Mouse (Mus musculus) naive thymus-derived CD4-positive, alpha-beta T cell, adult 2 months (primary cell): ENCODE data around the gene Antxrl.

ENCODE experiments used
- DNase-seq: peaks from one replicate; pipeline ENCODE4 v3.0.0-alpha.2; 2011; ENCODE audit warnings: low read depth

The Antxrl gene

DNA sequence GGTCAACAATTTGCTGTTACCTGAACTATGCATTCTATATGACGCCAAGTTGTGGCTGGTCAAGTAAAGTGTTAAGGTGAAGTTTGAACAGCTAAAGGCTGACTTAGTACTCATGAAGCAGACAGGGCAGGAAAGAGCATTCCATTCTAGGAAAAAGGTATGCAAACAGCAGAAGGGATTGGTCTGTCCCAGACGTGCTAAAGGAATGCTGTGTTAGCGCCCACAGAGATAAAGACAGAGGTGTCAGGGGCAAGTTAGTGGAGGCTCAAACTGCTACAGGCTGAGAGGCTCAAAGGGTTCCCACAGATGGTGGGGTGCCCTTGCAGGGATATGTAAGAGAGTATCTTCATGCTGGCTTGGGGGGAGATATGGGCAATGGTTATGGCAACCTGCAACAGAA lies 51.3 kb downstream of the Antxrl start:
- no peak for DNase-seq

DNA sequence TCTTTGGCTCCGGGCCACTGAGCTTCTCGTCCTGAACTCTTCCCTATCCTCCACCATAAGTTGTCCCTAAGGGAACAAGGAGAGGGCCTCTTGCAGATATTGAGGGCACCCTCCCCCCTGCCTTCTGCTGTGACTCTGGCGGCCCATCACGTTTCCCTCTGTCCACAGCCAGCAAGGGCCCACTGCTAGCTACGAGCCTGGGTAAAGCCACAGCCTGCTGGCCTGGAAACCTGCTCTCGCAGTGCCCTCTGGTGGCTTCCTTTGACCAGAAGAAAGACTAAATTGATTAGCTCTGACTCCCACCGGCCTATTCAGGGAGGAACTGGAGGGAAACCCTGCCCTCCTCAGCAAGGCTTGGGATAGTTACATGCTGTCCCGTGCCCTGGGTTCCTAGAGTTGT lies 52.4 kb downstream of the Antxrl start:
- DNase-seq = no peak

DNA sequence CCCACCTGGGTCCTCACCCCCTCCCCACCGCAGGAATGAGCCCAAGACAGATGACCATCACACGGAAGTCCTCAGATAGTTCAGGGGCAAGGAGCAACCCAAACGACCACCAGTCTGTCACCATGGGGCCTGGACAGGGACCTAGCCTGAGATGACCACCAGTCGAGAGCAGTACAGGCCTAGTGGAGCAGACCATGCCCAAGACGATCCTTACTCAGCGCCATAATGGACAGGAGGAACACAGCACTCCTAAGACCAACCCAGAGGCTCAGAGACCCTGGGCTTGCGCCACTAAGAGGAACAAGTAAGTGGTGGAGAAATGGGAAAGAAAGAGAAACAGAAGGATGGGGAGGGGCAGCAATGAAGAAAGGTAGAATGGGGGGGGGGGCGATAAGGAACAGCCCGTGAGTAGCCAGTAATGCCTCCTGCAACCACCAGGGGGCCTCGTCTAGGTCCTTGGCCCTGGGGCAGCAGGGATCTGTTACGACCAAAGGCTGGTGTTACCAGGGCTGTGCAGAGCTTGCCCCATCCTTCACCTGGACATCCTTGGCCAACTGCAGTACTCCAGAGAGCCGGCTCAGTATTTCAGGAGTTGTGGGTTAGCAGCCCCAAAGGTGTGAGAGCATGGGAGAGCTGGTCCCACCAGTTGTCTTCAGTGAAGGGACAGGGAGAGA lies 54.0 kb downstream of the Antxrl start:
- no peak for DNase-seq

DNA sequence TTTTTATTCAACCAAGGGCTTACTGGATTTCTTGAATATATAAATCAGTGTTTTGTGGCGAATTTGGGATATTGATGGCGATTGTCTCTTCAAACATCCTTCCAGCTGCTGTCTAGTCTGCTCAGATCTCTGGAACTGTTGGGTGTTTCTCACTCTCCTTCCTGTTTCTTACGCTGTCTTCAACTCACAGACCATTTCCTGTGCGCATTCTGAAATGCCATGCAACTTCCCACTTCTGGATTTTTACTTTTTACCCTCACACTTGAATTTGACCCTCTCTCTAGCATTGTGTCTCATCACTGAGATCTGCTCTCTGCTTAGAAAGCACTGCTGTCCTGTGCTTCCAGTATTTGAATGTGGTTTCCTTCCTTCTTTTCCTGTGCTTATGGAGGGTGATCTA lies 55.1 kb downstream of the Antxrl start:
- no peak for DNase-seq

DNA sequence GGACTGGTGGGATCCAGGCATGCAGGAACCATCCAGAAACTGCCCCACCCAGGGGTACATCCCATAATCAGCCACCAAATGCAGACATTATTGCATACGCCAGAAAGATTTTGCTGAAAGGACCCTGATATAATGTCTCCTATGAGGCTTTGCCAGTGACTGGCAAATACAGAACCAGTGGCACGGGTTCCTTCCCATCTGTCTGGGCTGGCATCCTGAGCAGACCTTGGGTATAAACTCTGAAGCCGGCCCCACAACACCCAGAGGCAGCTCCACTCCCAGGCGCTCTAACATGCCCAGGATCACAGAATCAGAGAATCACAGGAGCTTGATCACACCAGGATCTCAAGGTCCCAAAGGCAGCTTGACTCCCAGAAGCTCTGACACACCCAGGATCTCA lies 61.8 kb downstream of the Antxrl start:
- DNase-seq = no peak

DNA sequence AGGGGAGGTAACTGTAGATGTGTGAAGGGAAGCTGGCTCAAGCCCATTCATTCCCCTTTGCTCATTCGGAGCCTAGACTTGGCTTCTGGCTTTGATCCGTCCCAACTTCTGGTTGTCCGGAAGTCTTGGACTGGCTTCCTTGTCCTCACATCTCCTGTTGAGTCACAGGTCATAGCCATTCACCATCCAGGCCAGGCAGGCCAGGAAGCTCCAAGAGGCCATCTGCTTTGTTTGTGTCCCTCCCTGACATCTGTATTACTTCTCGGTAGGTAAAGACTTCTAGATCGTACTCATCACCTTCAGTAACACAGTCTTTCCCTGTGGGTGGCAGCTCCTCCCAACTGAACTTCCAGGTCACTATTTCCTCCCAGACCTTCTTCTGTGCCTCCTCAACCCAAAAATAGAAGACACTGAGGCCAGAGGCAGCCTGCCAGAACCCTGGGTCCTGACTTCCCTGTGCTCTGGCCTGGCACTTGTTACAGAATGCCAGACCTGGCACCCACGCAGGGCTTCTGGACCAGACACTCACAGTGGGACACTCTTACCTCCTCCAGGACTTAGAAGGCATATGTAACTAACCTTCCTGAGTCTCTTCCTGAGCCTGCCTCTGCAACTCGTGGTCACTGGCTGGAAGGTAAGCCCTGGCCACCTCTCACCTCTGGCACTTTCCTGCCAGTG lies 66.7 kb downstream of the Antxrl start:
- no peak for DNase-seq

DNA sequence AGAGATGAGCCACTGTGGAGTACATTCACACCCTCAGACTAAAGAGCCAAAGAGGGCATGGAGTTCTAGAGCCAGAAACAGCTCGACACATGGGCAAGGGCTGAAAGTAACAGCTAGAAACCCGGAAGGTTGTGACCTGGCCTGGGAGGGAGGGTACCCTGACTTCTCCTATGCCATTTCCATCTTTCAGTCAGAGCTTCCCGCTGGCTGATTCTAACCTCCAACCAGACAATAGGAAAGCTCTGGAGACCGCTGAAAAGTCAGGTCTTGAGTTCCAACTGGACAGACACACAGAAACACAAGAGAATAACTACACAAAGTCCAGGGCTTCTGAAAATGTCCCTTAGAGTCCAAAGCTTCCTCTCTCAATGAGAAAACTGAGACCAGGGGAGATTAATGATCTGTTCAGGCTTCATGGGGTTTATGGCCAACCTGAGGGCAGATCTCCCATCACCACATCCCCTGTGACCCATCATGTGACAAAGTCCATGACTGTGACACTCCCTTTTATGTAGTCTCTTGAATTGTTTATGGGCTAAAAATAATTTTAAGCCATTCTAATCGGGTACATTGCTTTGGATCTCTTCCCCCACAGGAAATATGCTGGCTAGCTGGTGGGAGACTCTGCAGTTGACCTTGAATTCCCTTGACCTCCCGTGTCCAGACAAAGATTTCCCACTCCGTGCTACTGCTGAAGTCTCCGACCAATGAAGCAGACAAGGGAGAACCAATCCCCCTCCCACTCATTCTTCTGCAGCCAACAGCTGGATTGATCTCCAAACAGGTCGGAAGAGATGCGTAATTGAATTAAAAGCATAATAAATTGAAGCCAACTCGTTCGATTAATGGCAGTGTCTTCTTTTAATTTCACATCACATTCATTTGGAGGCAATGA lies 67.8 kb downstream of the Antxrl start:
- no peak for DNase-seq

DNA sequence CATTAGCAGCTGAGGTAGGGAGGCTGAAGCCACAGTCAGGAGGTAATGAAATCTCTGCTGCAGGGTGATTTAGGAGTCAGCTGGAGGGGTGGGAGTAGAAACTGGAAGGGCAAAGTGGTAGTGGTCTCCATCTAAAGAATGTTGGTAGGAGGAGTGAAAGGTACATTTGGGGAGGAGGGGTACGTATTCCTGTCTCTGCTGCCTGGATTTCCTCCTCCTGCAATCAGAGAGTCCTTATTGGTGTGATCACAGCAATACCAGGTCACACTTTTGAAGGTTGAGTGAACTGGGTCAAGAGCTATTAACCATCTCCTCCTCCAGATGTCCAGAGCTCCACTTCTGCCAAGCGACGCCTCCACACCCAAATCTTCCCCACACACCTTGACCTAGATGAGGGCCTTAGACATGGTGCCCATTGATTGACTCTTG lies 68.4 kb downstream of the Antxrl start:
- no peak for DNase-seq

DNA sequence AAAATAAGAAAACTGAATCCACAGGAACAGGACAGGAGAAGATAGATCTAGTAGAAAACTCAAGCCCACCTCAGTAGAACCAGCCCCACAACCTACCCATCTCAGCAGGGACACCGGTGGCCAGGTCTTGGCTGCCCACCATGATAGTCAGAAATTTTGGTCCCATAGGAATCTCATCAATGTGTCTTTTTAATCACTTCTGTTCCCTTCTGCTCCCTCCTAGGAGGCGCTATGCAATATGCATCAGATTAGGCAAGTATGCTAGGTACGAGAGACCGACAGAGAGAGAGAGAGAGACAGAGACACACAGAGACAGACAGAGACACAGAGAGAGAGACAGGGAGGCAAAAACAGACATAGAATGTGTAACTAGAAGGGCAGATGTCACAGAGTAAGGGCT lies 69.2 kb downstream of the Antxrl start:
- DNase-seq = no peak
